Mouse (Mus musculus) CH12.LX (cell line): Measurements from ENCODE around the gene Trat1. TPM values are rescaled to one million over a fixed set of nuclear protein-coding genes. Genes with fewer than 3 reads are reported as not detected.

Experiments used
- DNase-seq: peaks from one replicate; pipeline ENCODE4 v3.0.0-alpha.2; 2013; ENCODE audit errors: extremely low read depth
- H3K27ac ChIP-seq: 2 replicates; pipeline ENCODE4 v1.5.1; 2012; ENCODE audit warnings: low read depth, mild to moderate bottlenecking, control low read depth, moderate library complexity; ENCODE audit not compliant: insufficient read depth
- H3K27me3 ChIP-seq: replicated peaks from 2 replicates; pipeline ENCODE3; 2012; ENCODE audit warnings: inconsistent platforms
- H3K36me3 ChIP-seq, 2 experiments: replicated peaks in 1 of 2; 2 replicates each; pipeline versions ENCODE3 to v1.6.1; 2012; ENCODE audit warnings: inconsistent platforms in 1 of 2, low read length in 1 of 2, mild to moderate bottlenecking in 1 of 2, mixed read lengths in 1 of 2, moderate library complexity in 1 of 2; ENCODE audit not compliant: control insufficient read depth in 1 of 2, insufficient read depth in 1 of 2
- H3K4me1 ChIP-seq, 2 experiments: 2 replicates each; pipeline ENCODE4 v1.6.1; 2012; ENCODE audit warnings: inconsistent platforms in 1 of 2, moderate library complexity in 1 of 2; ENCODE audit not compliant: insufficient read depth in 2 of 2, control insufficient read depth in 1 of 2
- H3K4me2 ChIP-seq: 2 replicates; pipeline ENCODE4 v1.6.1; 2012; ENCODE audit warnings: low read depth, mild to moderate bottlenecking, control low read depth; ENCODE audit not compliant: poor library complexity, insufficient read depth, severe bottlenecking
- H3K4me3 ChIP-seq, 3 experiments: fragments of 150-350 bp in 1 of 3; sonication (generic) in 1 of 3; replicated peaks in 1 of 3; 2 replicates each; pipeline versions ENCODE3 to v1.5.1; 2011 to 2012; ENCODE audit warnings: low read depth in 2 of 3, low read length in 2 of 3, mild to moderate bottlenecking in 2 of 3, moderate library complexity in 2 of 3, control low read depth in 1 of 3, improper control_type of control experiment in 1 of 3, inconsistent platforms in 1 of 3, mixed read lengths in 1 of 3; ENCODE audit not compliant: poor library complexity in 1 of 3
- H3K79me2 ChIP-seq: replicated peaks from 2 replicates; pipeline ENCODE4 v1.6.1; 2012; ENCODE audit warnings: mild to moderate bottlenecking, moderate library complexity; ENCODE audit not compliant: control insufficient read depth, poor library complexity, insufficient read depth, severe bottlenecking; ENCODE audit errors: extremely low read depth
- H3K9ac ChIP-seq: 2 replicates; pipeline ENCODE4 v1.6.1; 2012; ENCODE audit warnings: low read depth, mild to moderate bottlenecking, control low read depth, moderate library complexity; ENCODE audit not compliant: insufficient read depth
- H3K9me3 ChIP-seq: replicated peaks from 2 replicates; pipeline ENCODE3; 2012; ENCODE audit warnings: low read length, inconsistent platforms, mixed read lengths
- BHLHE40 ChIP-seq: IDR thresholded peaks from 2 replicates; pipeline ENCODE4 v1.6.1; 2011; ENCODE audit warnings: mild to moderate bottlenecking, low read depth, low read length, improper control_type of control experiment
- CHD1 ChIP-seq: IDR thresholded peaks from 2 replicates; pipeline ENCODE4 v1.6.1; 2012; ENCODE audit warnings: low read depth, low read length, improper control_type of control experiment, inconsistent platforms
- CHD2 ChIP-seq: IDR thresholded peaks from 2 replicates; pipeline ENCODE4 v1.6.1; 2011; ENCODE audit warnings: low read length, improper control_type of control experiment
- CTCF ChIP-seq, 2 experiments: IDR thresholded peaks in 1 of 2; conservative IDR thresholded peaks in 1 of 2; 2 replicates each; pipeline ENCODE4 v1.5.1; 2011 to 2012; ENCODE audit warnings: low read depth in 2 of 2, low read length in 2 of 2, improper control_type of control experiment in 1 of 2, inconsistent platforms in 1 of 2, mild to moderate bottlenecking in 1 of 2, moderate library complexity in 1 of 2
- ELF1 ChIP-seq: IDR thresholded peaks from 2 replicates; pipeline ENCODE4 v1.6.1; 2014; ENCODE audit warnings: low read depth, mild to moderate bottlenecking, inconsistent platforms, low read length, improper control_type of control experiment
- EP300 ChIP-seq: IDR thresholded peaks from 2 replicates; pipeline ENCODE4 v1.6.1; 2011; ENCODE audit warnings: low read length, improper control_type of control experiment
- HCFC1 ChIP-seq: IDR thresholded peaks from 2 replicates; pipeline ENCODE4 v1.6.1; 2012; ENCODE audit warnings: low read depth, mild to moderate bottlenecking, inconsistent platforms, low read length, improper control_type of control experiment
- IRF4 ChIP-seq: IDR thresholded peaks from 2 replicates; pipeline ENCODE4 v1.6.1; 2014; ENCODE audit warnings: low read depth, mild to moderate bottlenecking, inconsistent platforms, low read length, improper control_type of control experiment
- JUN ChIP-seq: IDR thresholded peaks from 2 replicates; pipeline ENCODE4 v1.6.1; 2011; ENCODE audit warnings: low read depth, mild to moderate bottlenecking, low read length, improper control_type of control experiment, moderate library complexity; ENCODE audit not compliant: insufficient read depth
- MAFK ChIP-seq: IDR thresholded peaks from 2 replicates; pipeline ENCODE4 v1.6.1; 2011; ENCODE audit warnings: low read length, improper control_type of control experiment; ENCODE audit not compliant: insufficient replicate concordance
- MAX ChIP-seq: IDR thresholded peaks from 2 replicates; pipeline ENCODE4 v1.6.1; 2011; ENCODE audit warnings: low read length, improper control_type of control experiment
- MXI1 ChIP-seq: IDR thresholded peaks from 2 replicates; pipeline ENCODE4 v1.6.1; 2011; ENCODE audit warnings: mild to moderate bottlenecking, low read depth, low read length, improper control_type of control experiment
- NELFE ChIP-seq: IDR thresholded peaks from 2 replicates; pipeline ENCODE4 v1.6.1; 2011; ENCODE audit warnings: low read depth, low read length, improper control_type of control experiment
- NRF1 ChIP-seq: IDR thresholded peaks from 2 replicates; pipeline ENCODE4 v1.6.1; 2014; ENCODE audit warnings: low read depth, mild to moderate bottlenecking, inconsistent platforms, low read length, improper control_type of control experiment, moderate library complexity
- RAD21 ChIP-seq: IDR thresholded peaks from 2 replicates; pipeline ENCODE4 v1.6.1; 2011; ENCODE audit warnings: low read depth, mild to moderate bottlenecking, low read length, improper control_type of control experiment, moderate library complexity
- SIN3A ChIP-seq: IDR thresholded peaks from 2 replicates; pipeline ENCODE4 v1.6.1; 2012; ENCODE audit warnings: low read length, improper control_type of control experiment, inconsistent platforms
- SMC3 ChIP-seq: IDR thresholded peaks from 2 replicates; pipeline ENCODE4 v1.6.1; 2011; ENCODE audit warnings: low read depth, low read length, improper control_type of control experiment
- TBP ChIP-seq: conservative IDR thresholded peaks from 2 replicates; pipeline ENCODE4 v1.6.1; 2011; ENCODE audit warnings: low read depth, low read length, improper control_type of control experiment
- USF1 ChIP-seq: IDR thresholded peaks from 2 replicates; pipeline ENCODE4 v1.6.1; 2014; ENCODE audit warnings: low read depth, mild to moderate bottlenecking, inconsistent platforms, low read length, improper control_type of control experiment
- ZKSCAN1 ChIP-seq: IDR thresholded peaks from 2 replicates; pipeline ENCODE4 v1.6.1; 2012; ENCODE audit warnings: low read depth, inconsistent platforms, low read length, improper control_type of control experiment, borderline replicate concordance
- dilution Hi-C: fragments of 300-500 bp; cut with MboI; formaldehyde crosslinking; loops from 2 replicates; pipeline ENCODE4 v1.14.3; 2020; ENCODE audit warnings: low sequenced_read_pairs; ENCODE audit not compliant: extremely low pct_unique_long_range_greater_than_20kb, extremely low pct_ligation_motif_present
- in situ Hi-C: fragments of 300-500 bp; cut with MboI; formaldehyde crosslinking; loops from 3 replicates; pipeline ENCODE4 v1.14.3; 2019; ENCODE audit warnings: low sequenced_read_pairs, low pct_ligation_motif_present, low pct_unique_long_range_greater_than_20kb, mixed read lengths
- polyA plus RNA-seq: library from polyadenylated mRNA; unstranded; fragments of >175 nt; gene quantifications from 2 replicates; pipeline ENCODE4 v1.2.1, GENCODE M21; 2012; ENCODE audit warnings: low read depth; ENCODE audit not compliant: insufficient read length
- total RNA-seq, 2 experiments: library from RNA; depleted of rRNA; stranded (reverse); fragments of 300-350 nt in 1 of 2; fragments of >200 nt in 1 of 2; gene quantifications; 2 replicates each; pipeline ENCODE4 v1.2.3; 2012 to 2014

Trat1 gene
- total and polyA plus RNA-seq, 3 experiments = not detected

DNA sequence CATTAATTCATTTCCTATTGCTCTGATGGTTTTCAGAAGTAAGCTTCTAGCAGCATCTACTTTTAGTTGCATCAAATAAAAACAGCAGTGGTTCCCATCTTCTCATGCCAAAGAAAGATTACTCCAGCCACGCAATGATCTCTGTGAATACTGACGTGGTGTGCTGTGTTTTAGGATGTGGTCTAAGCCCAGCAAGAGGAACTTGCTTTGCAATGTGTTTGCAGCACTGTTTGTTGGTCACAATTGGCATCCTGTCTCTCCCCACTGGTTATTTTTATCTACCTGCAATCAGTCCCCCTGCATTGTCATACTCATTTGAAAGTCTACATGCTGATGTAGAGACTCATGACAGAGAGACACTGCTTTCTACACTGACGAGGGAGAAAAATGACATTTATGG, 14.4 kb upstream of the Trat1 start:
- peaks cover 33% of the 10 kb centered on the region for H3K9me3 ChIP-seq
- peaks cover 7 to 10% of the 10 kb centered on the region in 2 experiments; a peak in 2 of 4 replicates for H3K4me1 ChIP-seq
- no peak for DNase-seq
- H3K79me2 ChIP-seq = no peaks in the 10 kb centered on the region
- in situ Hi-C loops = no loop called here
- no peaks in the 10 kb centered on the region for H3K36me3 ChIP-seq
- H3K4me3 ChIP-seq = no peak overlapping the region
- no peak overlapping the region for H3K4me2 ChIP-seq
- no peak overlapping the region for H3K27ac ChIP-seq
- no peak for TF ChIP-seq JUN
- no peak for TF ChIP-seq CHD2
- TF ChIP-seq SIN3A = no peak
- no peak for TF ChIP-seq MXI1
- TF ChIP-seq MAX = no peak
- no peak for TF ChIP-seq NRF1
- no peak for TF ChIP-seq MAFK
- no peak for TF ChIP-seq NELFE
- TF ChIP-seq SMC3 = no peak
- no peak for TF ChIP-seq USF1
- TF ChIP-seq ZKSCAN1 = no peak
- TF ChIP-seq BHLHE40 = no peak
- no peak for TF ChIP-seq EP300
- no peak for TF ChIP-seq ELF1
- no peak for TF ChIP-seq HCFC1
- TF ChIP-seq CTCF (conservative IDR thresholded peaks at IDR 0.05 in 1 of 2, IDR thresholded peaks at IDR 0.05 in 1 of 2; ENCODE audit: low read depth in 2 of 2, low read length in 2 of 2) = no peak
- no peak for TF ChIP-seq TBP
- no peak for TF ChIP-seq IRF4
- dilution Hi-C loops = no loop called here
- no peak overlapping the region for H3K9ac ChIP-seq
- H3K27me3 ChIP-seq = no peaks in the 10 kb centered on the region

DNA sequence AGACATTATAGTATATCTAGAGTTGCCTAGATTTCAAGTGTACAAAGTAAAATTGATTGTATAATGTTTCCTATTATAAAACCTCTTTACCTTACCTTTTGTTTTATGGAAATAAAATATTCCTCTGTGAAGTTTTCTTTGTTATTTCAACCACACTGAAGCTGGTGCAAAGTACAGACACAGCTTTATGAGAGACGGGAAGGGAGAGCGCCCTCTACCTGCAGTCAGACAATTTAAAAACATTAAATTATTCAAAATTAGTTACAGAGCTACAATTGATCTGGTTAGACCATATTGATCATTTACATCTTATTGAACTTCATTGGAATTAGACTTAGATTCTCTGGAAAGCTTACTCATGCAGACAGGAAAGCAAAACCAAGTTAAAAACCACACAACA, 5.4 kb upstream of the Trat1 start:
- Histone ChIP-seq H3K79me2 (no peaks in the 10 kb centered on the region), H3K9ac (no peak overlapping the region), H3K4me3 (no peak overlapping the region), H3K36me3 (no peaks in the 10 kb centered on the region), H3K4me2 (no peak overlapping the region), H3K27ac (no peak overlapping the region), H3K27me3 (no peaks in the 10 kb centered on the region)
- dilution Hi-C loops = no loop called here
- in situ Hi-C loops = no loop called here
- no peak for TF ChIP-seq CHD1
- TF ChIP-seq CTCF (conservative IDR thresholded peaks at IDR 0.05 in 1 of 2, IDR thresholded peaks at IDR 0.05 in 1 of 2; ENCODE audit: low read depth in 2 of 2, low read length in 2 of 2) = peak in 1 of 2 experiments; percentile 67; a peak in 2 of 4 replicates
- peak; percentile 26 for TF ChIP-seq RAD21
- peak; percentile 40 for TF ChIP-seq SMC3
- TF ChIP-seq, all 38 proteins: peak for 3
- no peak for DNase-seq
- Histone ChIP-seq H3K9me3 (peaks cover 16% of the 10 kb centered on the region), H3K4me1 (no peaks in the 10 kb centered on the region)
